Comparison of ENCODE assay signal across 29 mouse cellular contexts in genomic region chr7:133056924-133057323, GRCm38 (mm10).
DNase-seq lines count a peak whose midpoint lies in the region; ATAC-seq and TF ChIP-seq lines count a peak whose summit lies in the region.
"Had no signal": no experiment of that assay in that cellular context is flagged by ENCODE, and none has a peak within 500 bp of the region (broad histone marks: within the 10 kb centered on the region; RNA-seq: fewer than 3 reads in every experiment).

No protein-coding gene starts in this region.

- no peaks in the 10 kb centered on the region for H3K9me3 ChIP-seq in heart, embryonic 10.5 days
- no peaks in the 10 kb centered on the region for H3K9me3 ChIP-seq in kidney, embryonic 15.5 days (replicated peaks)
- H3K9me3 ChIP-seq: embryonic facial prominence, embryonic 10.5 days; embryonic facial prominence, embryonic 13.5 days; forebrain, embryonic 12.5 days; forebrain, embryonic 15.5 days; G1E; heart, embryonic 13.5 days; hindbrain, embryonic 12.5 days; hindbrain, embryonic 15.5 days had no signal

- H3K4me1 ChIP-seq in heart, embryonic 10.5 days, result peaks cover 69% of the 10 kb centered on the region
- peaks cover 47% of the 10 kb centered on the region for H3K4me1 ChIP-seq in kidney, adult 2 months (ENCODE audit: control insufficient read depth, insufficient read depth, low read length)
- peaks cover 81% of the 10 kb centered on the region for H3K4me1 ChIP-seq in kidney, embryonic 15.5 days

- H3K4me3 ChIP-seq in heart, embryonic 10.5 days, result no peak overlapping the region
- H3K4me3 ChIP-seq in kidney, adult 2 months (ENCODE audit: insufficient read depth, low read depth, low read length), result no peak overlapping the region
- H3K4me3 ChIP-seq in kidney, embryonic 15.5 days (replicated peaks), result no peak overlapping the region
- H3K4me3 ChIP-seq: embryonic facial prominence, embryonic 10.5 days; embryonic facial prominence, embryonic 13.5 days; erythroblast, embryonic 14.5 days; forebrain, embryonic 12.5 days; forebrain, embryonic 15.5 days; heart, embryonic 13.5 days; hindbrain, embryonic 12.5 days; hindbrain, embryonic 15.5 days had no signal

- H3K4me2 ChIP-seq in kidney, embryonic 15.5 days, result no peak overlapping the region
- H3K4me2 ChIP-seq: embryonic facial prominence, embryonic 13.5 days; forebrain, embryonic 12.5 days; forebrain, embryonic 15.5 days; heart, embryonic 13.5 days; hindbrain, embryonic 12.5 days; hindbrain, embryonic 15.5 days had no signal

- 0 out of 2 replicates have a peak overlapping the region, but pooled peaks have one; percentile 6 for H3K27ac ChIP-seq in heart, embryonic 10.5 days
- no peak overlapping the region for H3K27ac ChIP-seq in kidney, adult 2 months (ENCODE audit: insufficient read depth, low read depth, low read length)
- peak overlapping the region; percentile 59 for H3K27ac ChIP-seq in kidney, embryonic 15.5 days
- H3K27ac ChIP-seq: embryonic facial prominence, embryonic 10.5 days; embryonic facial prominence, embryonic 13.5 days; forebrain, embryonic 12.5 days; forebrain, embryonic 15.5 days; hindbrain, embryonic 12.5 days; hindbrain, embryonic 15.5 days had no signal

- no peak for TF ChIP-seq POLR2A in kidney, adult 2 months (IDR thresholded peaks at IDR 0.05; ENCODE audit: low read depth, low read length)

- peaks cover 43% of the 10 kb centered on the region for H3K36me3 ChIP-seq in heart, embryonic 10.5 days
- H3K36me3 ChIP-seq in kidney, adult 2 months (ENCODE audit: control insufficient read depth, insufficient read depth, low read length), result no peaks in the 10 kb centered on the region
- peaks cover 43% of the 10 kb centered on the region for H3K36me3 ChIP-seq in kidney, embryonic 15.5 days
- H3K36me3 ChIP-seq: forebrain, embryonic 15.5 days; hindbrain, embryonic 15.5 days had no signal

- TF ChIP-seq CTCF in kidney, adult 2 months (conservative IDR thresholded peaks at IDR 0.05; ENCODE audit: insufficient read depth, insufficient read length, low read depth, low read length), result no peak

- ATAC-seq in kidney, embryonic 15.5 days (replicated peaks; ENCODE audit: low FRiP score), result no peak
- ATAC-seq: activated CD4-positive, CD25-positive, alpha-beta regulatory T cell, adult 4 months; forebrain, embryonic 15.5 days had no signal

- no peak overlapping the region for H3K9ac ChIP-seq in kidney, embryonic 15.5 days
- H3K9ac ChIP-seq: embryonic facial prominence, embryonic 13.5 days; forebrain, embryonic 12.5 days; forebrain, embryonic 15.5 days; heart, embryonic 13.5 days; hindbrain, embryonic 12.5 days; hindbrain, embryonic 15.5 days had no signal

- 94% methylated on average over 8 of the region's 8 CpGs for WGBS in heart, embryonic 10.5 days
- WGBS in kidney, adult 2 months, result 75% methylated on average over 8 of the region's 8 CpGs
- 79% methylated on average over 8 of the region's 8 CpGs for WGBS in kidney, embryonic 15.5 days

- H3K27me3 ChIP-seq in heart, embryonic 10.5 days (ENCODE audit: insufficient read depth, poor library complexity, severe bottlenecking), result no peaks in the 10 kb centered on the region
- H3K27me3 ChIP-seq in kidney, adult 2 months (replicated peaks; ENCODE audit: control insufficient read depth, insufficient read depth, low read length), result no peaks in the 10 kb centered on the region
- H3K27me3 ChIP-seq in kidney, embryonic 15.5 days, result no peaks in the 10 kb centered on the region
- H3K27me3 ChIP-seq: embryonic facial prominence, embryonic 13.5 days; forebrain, embryonic 12.5 days; forebrain, embryonic 15.5 days; heart, embryonic 13.5 days; hindbrain, embryonic 12.5 days; hindbrain, embryonic 15.5 days had no signal

- intact Hi-C loops in left cerebral cortex, postnatal 14 days (cut with DNase I), result no loop called here
- intact Hi-C loops in heart, postnatal 10 days (cut with DNase I), result no loop called here

- no peak for DNase-seq in heart, embryonic 10.5 days (ENCODE audit: low spot score)
- DNase-seq in heart, adult 8-10 months (ENCODE audit: low spot score), result no peak
- DNase-seq in kidney, adult 2 months, result peak; percentile 66
- peak; percentile 41 for DNase-seq in kidney, postnatal 10 days
- no peak for DNase-seq in left cerebral cortex, postnatal 14 days (ENCODE audit: low spot score in 2 of 2)
- no peak for DNase-seq in MN1 (ENCODE audit: low spot score)
- DNase-seq in heart, postnatal 10 days, result no peak
- DNase-seq: adrenal gland, adult 8-10 months; adrenal gland, postnatal 25 days; B cell, adult 2 months; cerebellum, adult 11-12 months; cerebellum, adult 8-10 months; cerebellum, postnatal 10 days; cerebellum, postnatal 36 days; embryo, embryonic 11 days; gastrocnemius, postnatal 10 days; gastrocnemius, postnatal 36 days; heart, adult 11 months had no signal

Comparison
In these comparisons a context has a peak if more than half of its experiments do, and no peak if none do; other contexts are left out.
1. DNase-seq: peak in kidney, adult 2 months (single experiment) and kidney, postnatal 10 days (single experiment); none in heart, embryonic 10.5 days (single experiment), heart, adult 8-10 months (single experiment), left cerebral cortex, postnatal 14 days (0 of 2), MN1 (single experiment) and heart, postnatal 10 days (0 of 2).